Comparison of ENCODE assay signal across 20 mouse cellular contexts in the genomic region with DNA sequence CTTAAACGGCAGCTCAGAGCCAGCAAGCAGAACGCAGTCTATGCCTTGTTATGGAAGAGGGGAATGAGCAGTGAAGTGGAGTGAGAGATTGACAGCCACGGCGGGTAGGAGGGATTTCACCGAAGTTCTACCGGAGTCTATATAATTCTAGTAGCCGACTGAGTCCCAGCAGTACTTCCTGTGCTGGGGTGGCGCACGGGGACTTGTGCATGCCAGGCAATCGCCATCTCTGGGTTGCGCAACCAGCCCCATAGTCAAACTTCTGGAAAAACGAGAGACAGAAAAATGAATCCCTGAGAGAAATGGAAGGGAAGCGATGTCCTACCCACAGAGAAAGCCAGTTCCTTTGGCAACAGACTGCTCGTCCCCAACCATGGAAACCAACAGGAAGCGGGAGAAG. TPM values are rescaled to one million over a fixed set of nuclear protein-coding genes. Genes with fewer than 3 reads are reported as not detected.
DNase-seq lines count a peak whose midpoint lies in the region; ATAC-seq and TF ChIP-seq lines count a peak whose summit lies in the region.
"Had no signal": no experiment of that assay in that cellular context is flagged by ENCODE, and none has a peak within 500 bp of the region (broad histone marks: within the 10 kb centered on the region; RNA-seq: fewer than 3 reads in every experiment).

No protein-coding gene starts in this region.

- intact Hi-C loops in left cerebral cortex, postnatal 10 days (cut with DNase I): no loop called here

- H3K36me3 ChIP-seq in E14TG2a.4 (ENCODE audit: insufficient read depth, low read length): no peaks in the 10 kb centered on the region
- H3K36me3 ChIP-seq: embryonic facial prominence, embryonic 13.5 days; forebrain, embryonic 12.5 days; heart, embryonic 12.5 days; hindbrain, embryonic 10.5 days had no signal

- no peak for TF ChIP-seq POLR2A in bone marrow macrophage, adult 2 months (IDR thresholded peaks at IDR 0.05; ENCODE audit: borderline replicate concordance, low read depth, low read length)

- H3K27ac ChIP-seq in bone marrow macrophage, adult 2 months (ENCODE audit: insufficient read depth, low read depth, low read length): peak overlapping the region; percentile 50
- H3K27ac ChIP-seq: embryonic facial prominence, embryonic 13.5 days; forebrain, embryonic 12.5 days; hindbrain, embryonic 10.5 days; hindbrain, embryonic 14.5 days had no signal

- no peak for TF ChIP-seq CTCF in E14TG2a.4 (conservative IDR thresholded peaks at IDR 0.05; ENCODE audit: low read length)
- TF ChIP-seq CTCF in bone marrow macrophage, adult 2 months (IDR thresholded peaks at IDR 0.05; ENCODE audit: low read depth, low read length): no peak

- ATAC-seq in megakaryocyte progenitor cell, adult 5-6 weeks (replicated peaks; ENCODE audit: poor library complexity): peak; percentile 69
- ATAC-seq: CD4-positive, CD25-positive, alpha-beta regulatory T cell, adult 4 months; forebrain, embryonic 16.5 days had no signal

- no peaks in the 10 kb centered on the region for H3K27me3 ChIP-seq in E14TG2a.4 (ENCODE audit: insufficient read depth, low read length)
- H3K27me3 ChIP-seq: embryonic facial prominence, embryonic 13.5 days; forebrain, embryonic 12.5 days; heart, embryonic 12.5 days had no signal

- H3K4me1 ChIP-seq in E14TG2a.4 (replicated peaks; ENCODE audit: low read depth, low read length): peaks cover 8% of the 10 kb centered on the region; the same call in 1 of the 2 replicates
- peaks cover 26% of the 10 kb centered on the region for H3K4me1 ChIP-seq in bone marrow macrophage, adult 2 months (ENCODE audit: control insufficient read depth, insufficient read depth, low read length)
- H3K4me1 ChIP-seq: embryonic facial prominence, embryonic 13.5 days; forebrain, embryonic 12.5 days; heart, embryonic 12.5 days; hindbrain, embryonic 10.5 days had no signal

- H3K4me3 ChIP-seq in E14TG2a.4 (replicated peaks; ENCODE audit: low read length): peak overlapping the region; percentile 60
- H3K4me3 ChIP-seq in bone marrow macrophage, adult 2 months (ENCODE audit: insufficient read depth, low read length): no peak overlapping the region
- H3K4me3 ChIP-seq: embryonic facial prominence, embryonic 13.5 days; forebrain, embryonic 12.5 days; heart, embryonic 12.5 days; hindbrain, embryonic 10.5 days had no signal

- DNase-seq in 416B (ENCODE audit: low read depth): peak; percentile 41
- DNase-seq in left cerebral cortex, postnatal 10 days (ENCODE audit: extremely low spot score in 1 of 2, low spot score in 2 of 2): no peak
- no peak for DNase-seq in lung, postnatal 4 days
- DNase-seq in spleen, postnatal 36 days (ENCODE audit: low spot score in 2 of 2): no peak
- DNase-seq: adrenal gland, adult 8-10 months; adrenal gland, postnatal 36 days; cerebellum, adult 11 months; cerebellum, adult 8-10 months; cerebellum, postnatal 14 days; gastrocnemius, postnatal 14 days had no signal

- peaks cover 9% of the 10 kb centered on the region for H3K9me3 ChIP-seq in E14TG2a.4 (ENCODE audit: low read length)
- H3K9me3 ChIP-seq: embryonic facial prominence, embryonic 13.5 days; forebrain, embryonic 12.5 days; heart, embryonic 12.5 days; hindbrain, embryonic 10.5 days had no signal

RNA-seq across cellular contexts. Expression of a gene that starts 16.6 kb away (rescaled TPM):
- polyA plus RNA-seq in bone marrow macrophage, adult 2 months (2012; ENCODE audit: insufficient read depth, insufficient read length, missing spikeins): 154 and 162 TPM in 2 replicates
- 114 and 122 TPM in 2 replicates for total RNA-seq in megakaryocyte progenitor cell, adult 5-6 weeks (2015)
- 42.8 and 54.2 TPM in 2 replicates for total RNA-seq in megakaryocyte progenitor cell, adult 5-6 weeks (2017)
- total RNA-seq in left cerebral cortex, postnatal 10 days (2021): 10 to 100 TPM; 48.8 to 52.5 TPM

RNA-seq across cellular contexts. Expression of a gene that starts 16.6 kb away (rescaled TPM):
- polyA plus RNA-seq in bone marrow macrophage, adult 2 months (2012; ENCODE audit: insufficient read depth, insufficient read length, missing spikeins): 44.6 and 50.5 TPM in 2 replicates
- 47.0 and 47.4 TPM in 2 replicates for total RNA-seq in megakaryocyte progenitor cell, adult 5-6 weeks (2015)
- total RNA-seq in megakaryocyte progenitor cell, adult 5-6 weeks (2017): 37.5 and 38.1 TPM in 2 replicates
- 100 to 1,000 TPM; 328 to 340 TPM for total RNA-seq in left cerebral cortex, postnatal 10 days (2021)

Comparison
In these comparisons a context has a peak if more than half of its experiments do, and no peak if none do; other contexts are left out.
1. RNA of a gene that starts 16.6 kb away (total RNA-seq): 328 to 340 TPM in left cerebral cortex, postnatal 10 days; 37.5 to 47.4 TPM in megakaryocyte progenitor cell, adult 5-6 weeks; every median in the first group is over 4 times any median in the second.